Mouse (Mus musculus) myocyte (in vitro differentiated cells): ENCODE data around the gene Ap1b1.

ENCODE experiments used
- MAX ChIP-seq: IDR thresholded peaks from one replicate; pipeline ENCODE4 v1.6.1; 2011; ENCODE audit warnings: low read depth, mild to moderate bottlenecking, control low read depth
- MYOD1 ChIP-seq, 3 experiments: IDR thresholded peaks; one replicate each; pipeline ENCODE4 v1.6.1; 2011; ENCODE audit warnings: control low read depth in 2 of 3, low read depth in 2 of 3, mild to moderate bottlenecking in 2 of 3, moderate library complexity in 1 of 3; ENCODE audit not compliant: insufficient read length in 2 of 3, control insufficient read depth in 1 of 3
- POLR2A ChIP-seq: IDR thresholded peaks from one replicate; pipeline ENCODE4 v1.6.1; 2011; ENCODE audit warnings: low read depth, mild to moderate bottlenecking, control low read depth, moderate library complexity; ENCODE audit not compliant: insufficient read length
- TCF12 ChIP-seq: IDR thresholded peaks from one replicate; pipeline ENCODE4 v1.6.1; 2011; ENCODE audit warnings: mild to moderate bottlenecking, control low read depth; ENCODE audit not compliant: poor library complexity, insufficient read depth, severe bottlenecking
- TCF3 ChIP-seq: IDR thresholded peaks from one replicate; pipeline ENCODE4 v1.6.1; 2011; ENCODE audit warnings: low read depth, control low read depth; ENCODE audit not compliant: insufficient read length

DNA sequence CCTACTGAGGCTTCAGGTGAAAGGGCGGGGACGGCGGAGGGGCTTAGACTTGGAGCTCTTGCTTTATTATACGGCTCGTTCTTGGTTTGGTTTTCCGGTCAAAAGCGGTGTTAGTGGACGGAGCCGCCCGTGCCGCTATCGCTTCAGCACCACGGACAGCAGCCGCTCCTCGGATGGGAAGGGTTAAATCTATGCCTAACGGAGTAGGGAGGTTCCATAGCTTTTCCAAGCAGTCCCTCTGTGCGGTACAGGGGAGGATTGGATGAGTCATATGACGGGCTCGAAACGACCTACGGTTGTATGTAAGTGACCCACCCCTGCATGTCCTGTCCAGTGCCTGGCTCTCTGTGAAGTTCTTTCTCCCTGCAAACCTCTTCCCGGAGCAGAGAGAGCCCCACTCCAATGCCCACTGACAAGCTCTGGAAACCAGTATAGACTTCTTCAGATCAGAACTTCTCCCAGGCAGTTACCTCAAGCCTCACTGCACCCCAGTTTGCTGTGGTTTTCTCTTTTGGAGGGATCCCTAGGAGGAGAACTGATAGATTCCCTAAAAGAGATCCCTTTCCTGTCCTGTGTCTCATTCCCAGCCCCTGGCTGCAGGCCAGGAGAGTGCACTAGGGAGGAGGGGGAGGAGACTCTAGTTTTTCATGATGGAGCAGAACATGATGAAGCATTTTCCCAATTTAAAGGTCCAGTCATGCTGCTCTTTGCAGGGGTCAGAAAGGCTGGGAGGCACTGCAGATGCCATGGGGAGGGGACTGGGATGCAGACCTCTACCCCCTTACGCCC, 37.2 kb upstream of the Ap1b1 start:
- no peak for TF ChIP-seq MYOD1 (IDR thresholded peaks at IDR 0.05; ENCODE audit: control insufficient read depth in 1 of 3, insufficient read length in 2 of 3, low read depth in 2 of 3)
- no peak for TF ChIP-seq MAX
- no peak for TF ChIP-seq TCF12
- no peak for TF ChIP-seq POLR2A
- no peak for TF ChIP-seq TCF3
